Mouse (Mus musculus) thymus, adult 2 months (tissue): ENCODE measurements around the gene Asb10. TPM values are rescaled to one million over a fixed set of nuclear protein-coding genes. Genes with fewer than 3 reads are reported as not detected.

Source experiments
- DNase-seq: peaks from one replicate; pipeline ENCODE4 v3.0.0; 2021
- H3K27ac ChIP-seq: fragments of 200-500 bp; 2 replicates; pipeline ENCODE4 v1.5.1; 2012; ENCODE audit warnings: low read length, control low read depth; ENCODE audit not compliant: control insufficient read depth, insufficient read depth
- H3K27me3 ChIP-seq: fragments of 200-500 bp; 2 replicates; pipeline ENCODE4 v1.6.1; 2012; ENCODE audit warnings: mild to moderate bottlenecking, low read length, moderate library complexity, mixed read lengths; ENCODE audit not compliant: control insufficient read depth, insufficient read depth
- H3K36me3 ChIP-seq: fragments of 200-500 bp; 2 replicates; pipeline ENCODE4 v1.6.1; 2012; ENCODE audit warnings: mild to moderate bottlenecking, low read length, moderate library complexity; ENCODE audit not compliant: control insufficient read depth, insufficient read depth
- H3K4me1 ChIP-seq: fragments of 200-500 bp; replicated peaks from 2 replicates; pipeline ENCODE4 v1.6.1; 2012; ENCODE audit warnings: low read length; ENCODE audit not compliant: control insufficient read depth, insufficient read depth
- H3K4me3 ChIP-seq: fragments of 200-500 bp; 2 replicates; pipeline ENCODE4 v1.5.1; 2012; ENCODE audit warnings: mild to moderate bottlenecking, low read length, control low read depth, moderate library complexity; ENCODE audit not compliant: control insufficient read depth, insufficient read depth
- CTCF ChIP-seq: fragments of 200-500 bp; IDR thresholded peaks from 2 replicates; pipeline ENCODE4 v1.5.1; 2012; ENCODE audit warnings: mild to moderate bottlenecking, control low read depth, low read length, moderate library complexity, borderline replicate concordance; ENCODE audit not compliant: control insufficient read depth, poor library complexity, insufficient read depth; ENCODE audit errors: extremely low read depth
- POLR2A ChIP-seq: fragments of 200-500 bp; IDR thresholded peaks from 2 replicates; pipeline ENCODE4 v1.6.1; 2012; ENCODE audit warnings: mild to moderate bottlenecking, low read length, control low read depth, moderate library complexity; ENCODE audit not compliant: control insufficient read depth, poor library complexity, insufficient read depth; ENCODE audit errors: extremely low read depth
- WGBS: fragments of 180-500 bp; shearing (Covaris S2); methylation state at CpG from one replicate; pipeline ENCODE4 v1.1.7; 2018; 5-methylcytosine and 5-hydroxymethylcytosine counted together
- polyA plus RNA-seq: library from polyadenylated mRNA; depleted of rRNA; stranded (reverse); fragments of >200 nt; gene quantifications from 2 replicates; pipeline ENCODE4 v1.2.3, GENCODE M21; 2012

Asb10 gene
- polyA plus RNA-seq, 1 experiment, result 9.5 TPM

- no peak for DNase-seq
Measured at GRCm38 (mm10) chr5:24508406-24508805, 32.4 kb downstream of the Asb10 start.

GRCm38 (mm10) chr5:24505513-24505912, 35.3 kb downstream of the Asb10 start:
- DNase-seq, result no peak
- Histone ChIP-seq H3K27me3 (no peaks in the 10 kb centered on the region), H3K27ac (no peak overlapping the region), H3K36me3 (0 out of 2 replicates have a peak, but pooled peaks cover 1% of the 10 kb centered on the region), H3K4me1 (no peaks in the 10 kb centered on the region), H3K4me3 (no peak overlapping the region)
- no peak for TF ChIP-seq CTCF
- no peak for TF ChIP-seq POLR2A
- 11% methylated on average over 2 of the region's 2 CpGs for WGBS

More at GRCm38 (mm10) chr5:24508406-24508805, 32.4 kb downstream of the Asb10 start:
- H3K4me3 ChIP-seq, result no peak overlapping the region
- TF ChIP-seq CTCF (no peak), POLR2A (no peak)
- H3K27me3 ChIP-seq, result no peaks in the 10 kb centered on the region
- H3K27ac ChIP-seq, result no peak overlapping the region
- no peaks in the 10 kb centered on the region for H3K4me1 ChIP-seq
- 93% methylated on average over 7 of the region's 7 CpGs for WGBS
- H3K36me3 ChIP-seq, result no peaks in the 10 kb centered on the region

GRCm38 (mm10) chr5:24502786-24503185, 38.0 kb downstream of the Asb10 start:
- no peak for DNase-seq
- WGBS, result 94% methylated on average over 4 of the region's 4 CpGs
- TF ChIP-seq POLR2A (no peak), CTCF (no peak)
- Histone ChIP-seq H3K4me1 (no peaks in the 10 kb centered on the region), H3K36me3 (peaks cover 8% of the 10 kb centered on the region; the same call in 1 of the 2 replicates), H3K4me3 (no peak overlapping the region), H3K27ac (no peak overlapping the region), H3K27me3 (no peaks in the 10 kb centered on the region)

GRCm38 (mm10) chr5:24500851-24501250, 39.9 kb downstream of the Asb10 start:
- H3K27me3 ChIP-seq, result no peaks in the 10 kb centered on the region
- DNase-seq, result no peak
- 95% methylated on average over 11 of the region's 11 CpGs for WGBS

GRCm38 (mm10) chr5:24499113-24499512, 41.7 kb downstream of the Asb10 start:
- H3K27me3 ChIP-seq, result no peaks in the 10 kb centered on the region
- DNase-seq, result no peak
- no peak overlapping the region for H3K4me3 ChIP-seq
- WGBS, result 98% methylated on average over 10 of the region's 10 CpGs
- no peak overlapping the region for H3K27ac ChIP-seq
- peaks cover 8% of the 10 kb centered on the region; the same call in 1 of the 2 replicates for H3K36me3 ChIP-seq
- no peak for TF ChIP-seq CTCF
- no peak for TF ChIP-seq POLR2A
- no peaks in the 10 kb centered on the region for H3K4me1 ChIP-seq

More at GRCm38 (mm10) chr5:24500851-24501250, 39.9 kb downstream of the Asb10 start:
- H3K4me1 ChIP-seq, result no peaks in the 10 kb centered on the region
- H3K27ac ChIP-seq, result no peak overlapping the region
- TF ChIP-seq POLR2A (no peak), CTCF (no peak)
- H3K36me3 ChIP-seq, result peaks cover 8% of the 10 kb centered on the region; the same call in 1 of the 2 replicates
- no peak overlapping the region for H3K4me3 ChIP-seq

- 98% methylated on average over 12 of the region's 12 CpGs for WGBS
- H3K36me3 ChIP-seq, result peaks cover 17% of the 10 kb centered on the region
Measured at GRCm38 (mm10) chr5:24497526-24497925, 43.3 kb downstream of the Asb10 start.

GRCm38 (mm10) chr5:24496756-24497155, 44.0 kb downstream of the Asb10 start:
- H3K36me3 ChIP-seq, result peaks cover 21% of the 10 kb centered on the region
- H3K4me1 ChIP-seq, result no peaks in the 10 kb centered on the region
- H3K27me3 ChIP-seq, result no peaks in the 10 kb centered on the region
- H3K4me3 ChIP-seq, result no peak overlapping the region
- no peak for DNase-seq
- H3K27ac ChIP-seq, result no peak overlapping the region
- WGBS, result 96% methylated on average over 6 of the region's 6 CpGs
- TF ChIP-seq POLR2A, result no peak
- no peak for TF ChIP-seq CTCF

More at GRCm38 (mm10) chr5:24497526-24497925, 43.3 kb downstream of the Asb10 start:
- no peaks in the 10 kb centered on the region for H3K27me3 ChIP-seq
- H3K4me1 ChIP-seq, result no peaks in the 10 kb centered on the region
- H3K4me3 ChIP-seq, result no peak overlapping the region
- TF ChIP-seq CTCF (no peak), POLR2A (no peak)
- no peak for DNase-seq
- H3K27ac ChIP-seq, result no peak overlapping the region
